Mouse (Mus musculus) megakaryocyte, embryonic 14.5 days (primary cell): ENCODE measurements around the gene Pex5l. TPM values are rescaled to one million over a fixed set of nuclear protein-coding genes. Genes with fewer than 3 reads are reported as not detected.

ENCODE experiments used
- H3K27me3 ChIP-seq: replicated peaks from 2 replicates; pipeline ENCODE3; 2012; ENCODE audit warnings: inconsistent platforms
- H3K36me3 ChIP-seq: replicated peaks from 2 replicates; pipeline ENCODE3; 2012; ENCODE audit warnings: low read length, inconsistent platforms, mixed read lengths
- H3K4me1 ChIP-seq: 2 replicates; pipeline ENCODE4 v1.6.1; 2012; ENCODE audit warnings: inconsistent platforms
- H3K4me3 ChIP-seq: replicated peaks from 2 replicates; pipeline ENCODE3; 2012; ENCODE audit warnings: moderate library complexity, mild to moderate bottlenecking, inconsistent platforms
- H3K9me3 ChIP-seq: 2 replicates; pipeline ENCODE4 v1.6.1; 2012; ENCODE audit warnings: inconsistent platforms
- FLI1 ChIP-seq: IDR thresholded peaks from 2 replicates; pipeline ENCODE4 v1.6.1; 2012; ENCODE audit warnings: low read length, inconsistent platforms, mixed read lengths
- GATA1 ChIP-seq: IDR thresholded peaks from 3 replicates; pipeline ENCODE4 v1.6.1; 2012; ENCODE audit warnings: mixed read lengths, low read length, inconsistent platforms, borderline replicate concordance
- polyA plus RNA-seq: library from polyadenylated mRNA; stranded (reverse); fragments of >175 nt; gene quantifications from 2 replicates; pipeline ENCODE4 v1.2.3, GENCODE M21; 2012; ENCODE audit warnings: low replicate concordance; ENCODE audit not compliant: insufficient read depth

The Pex5l gene
- polyA plus RNA-seq, 1 experiment, result not detected

- no peaks in the 10 kb centered on the region for H3K4me1 ChIP-seq
- no peaks in the 10 kb centered on the region for H3K27me3 ChIP-seq
- H3K4me3 ChIP-seq, result no peak overlapping the region
- TF ChIP-seq GATA1 (no peak), FLI1 (no peak)
- H3K9me3 ChIP-seq, result peaks cover 4% of the 10 kb centered on the region; the same call in 1 of the 2 replicates
- no peaks in the 10 kb centered on the region for H3K36me3 ChIP-seq
Observed at GRCm38 (mm10) chr3:32905850-32906779, 236.9 kb downstream of the Pex5l start.

DNA sequence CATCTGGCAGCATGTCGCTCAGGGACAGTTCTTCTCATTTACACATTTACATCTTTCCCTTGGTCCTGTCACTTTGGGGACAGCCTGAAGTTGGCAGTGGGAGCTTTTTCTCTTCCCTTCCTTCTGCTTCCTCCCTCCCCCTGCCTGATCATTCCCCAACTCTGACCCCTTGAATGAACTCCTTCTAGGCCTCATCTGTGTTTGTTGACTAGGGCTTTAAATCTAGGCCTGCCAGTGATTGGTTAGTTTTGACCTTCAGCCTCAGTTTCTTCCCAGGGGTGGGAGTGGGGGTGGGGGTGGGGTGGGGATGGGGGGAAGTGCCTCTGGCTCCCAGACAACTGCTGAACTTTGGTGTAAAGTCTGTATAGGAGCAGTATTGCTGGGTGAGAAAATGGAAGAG lies 238.4 kb downstream of the Pex5l start:
- H3K9me3 ChIP-seq, result peaks cover 3% of the 10 kb centered on the region; the same call in 1 of the 2 replicates
- no peaks in the 10 kb centered on the region for H3K4me1 ChIP-seq
- no peak for TF ChIP-seq GATA1
- no peak for TF ChIP-seq FLI1
- H3K4me3 ChIP-seq, result no peak overlapping the region
- H3K27me3 ChIP-seq, result no peaks in the 10 kb centered on the region
- no peaks in the 10 kb centered on the region for H3K36me3 ChIP-seq

DNA sequence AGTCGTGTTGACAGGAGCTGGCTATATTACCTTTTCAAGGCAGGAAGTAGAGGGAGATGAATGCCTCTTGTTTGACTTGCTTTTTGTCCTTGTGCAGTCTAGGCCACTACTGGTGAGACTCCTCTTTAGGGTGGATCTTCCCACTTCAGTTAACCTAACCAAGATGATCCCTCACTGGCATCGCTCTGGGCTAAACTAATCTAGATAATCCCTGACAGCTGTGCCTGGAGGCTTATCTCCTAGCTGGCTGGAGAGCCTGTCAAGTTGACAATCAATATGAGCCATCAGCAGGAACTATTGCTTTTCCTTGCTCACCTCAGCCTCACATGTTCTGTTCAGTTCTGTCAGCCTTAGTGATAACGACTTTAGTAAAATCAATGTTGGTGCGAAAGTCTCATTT lies 239.6 kb downstream of the Pex5l start:
- no peaks in the 10 kb centered on the region for H3K4me1 ChIP-seq
- TF ChIP-seq GATA1 (no peak), FLI1 (no peak)

More for the DNA sequence above, 239.6 kb downstream of the Pex5l start:
- Histone ChIP-seq H3K36me3 (no peaks in the 10 kb centered on the region), H3K9me3 (peaks cover 3% of the 10 kb centered on the region; the same call in 1 of the 2 replicates), H3K4me3 (no peak overlapping the region), H3K27me3 (no peaks in the 10 kb centered on the region)
